Mouse (Mus musculus): ENCODE measurements around the gene Lrp8. TPM values are rescaled to one million over a fixed set of nuclear protein-coding genes. Genes with fewer than 3 reads are reported as not detected.

The Lrp8 gene
- total RNA-seq, 2 experiments from 2014 or later = 0.31 to 0.33 TPM

- intact Hi-C loops (cut with DNase I) = no loop called here
- Histone ChIP-seq H3K27ac (no peak overlapping the region), H3K4me3 (no peak overlapping the region)
- no peak for DNase-seq
- no peak for TF ChIP-seq CTCF (IDR thresholded peaks at IDR 0.05)
Measured at GRCm38 (mm10) chr4:107816459-107816858, 14.4 kb downstream of the Lrp8 start.

DNA sequence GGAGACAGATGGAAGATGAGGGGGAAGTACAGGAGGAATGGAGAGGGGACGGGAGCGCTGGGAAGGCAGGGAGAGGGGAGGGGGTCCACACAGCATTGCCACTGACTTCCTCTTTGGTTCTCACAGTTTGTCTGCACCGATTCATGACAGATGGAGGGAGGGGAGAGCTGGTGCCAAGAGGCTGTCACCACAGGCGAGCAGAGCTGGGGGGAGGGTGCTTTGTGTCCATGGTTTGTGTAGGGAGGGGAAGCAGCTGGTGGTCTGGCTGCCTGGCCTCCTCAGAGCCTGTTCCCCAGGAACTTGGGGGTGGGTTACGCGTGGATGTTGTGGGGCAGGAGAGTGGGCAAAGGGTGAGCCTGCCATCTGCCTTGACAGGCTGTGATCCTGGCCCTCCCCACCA, 15.4 kb downstream of the Lrp8 start:
- no peak for TF ChIP-seq CTCF (IDR thresholded peaks at IDR 0.05)
- H3K27ac ChIP-seq = no peak overlapping the region
- DNase-seq = no peak
- intact Hi-C loops (cut with DNase I) = no loop called here
- no peak overlapping the region for H3K4me3 ChIP-seq

GRCm38 (mm10) chr4:107819990-107820719, 18.1 kb downstream of the Lrp8 start:
- H3K4me3 ChIP-seq = no peak overlapping the region
- no peak for TF ChIP-seq CTCF (IDR thresholded peaks at IDR 0.05)
- DNase-seq = no peak
- intact Hi-C loops (cut with DNase I) = no loop called here
- H3K27ac ChIP-seq = no peak overlapping the region

- intact Hi-C loops (cut with DNase I) = no loop called here
- H3K27ac ChIP-seq = no peak overlapping the region
- DNase-seq = peak; percentile 74
Measured at GRCm38 (mm10) chr4:107820856-107821619, 19.0 kb downstream of the Lrp8 start.

GRCm38 (mm10) chr4:107822936-107823411, 20.9 kb downstream of the Lrp8 start:
- intact Hi-C loops (cut with DNase I) = no loop called here
- DNase-seq = no peak
- no peak overlapping the region for H3K4me3 ChIP-seq
- TF ChIP-seq CTCF (IDR thresholded peaks at IDR 0.05) = no peak
- no peak overlapping the region for H3K27ac ChIP-seq

More at GRCm38 (mm10) chr4:107820856-107821619, 19.0 kb downstream of the Lrp8 start:
- TF ChIP-seq CTCF (IDR thresholded peaks at IDR 0.05) = no peak
- H3K4me3 ChIP-seq = no peak overlapping the region

DNA sequence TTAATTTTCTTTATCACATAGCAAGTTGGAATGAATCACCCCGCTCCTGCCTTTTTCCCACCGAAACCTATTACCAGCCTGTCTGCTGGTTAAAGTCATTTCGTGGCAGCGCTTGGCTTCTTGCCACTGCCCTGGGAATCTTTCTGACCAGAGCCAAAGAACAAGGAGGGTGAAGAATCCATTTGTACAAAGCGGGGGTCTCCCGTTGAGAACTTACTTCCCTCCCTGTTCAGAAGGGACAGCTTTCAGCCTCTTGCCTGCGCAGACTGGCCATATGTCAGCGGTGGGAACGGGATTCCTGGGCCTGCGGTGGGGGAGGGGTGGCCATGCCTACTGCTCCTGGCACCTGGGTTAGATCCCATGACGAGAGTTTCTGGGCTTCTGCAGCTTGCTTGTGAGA, 21.4 kb downstream of the Lrp8 start:
- no peak for DNase-seq
- no peak for TF ChIP-seq CTCF (IDR thresholded peaks at IDR 0.05)
- Histone ChIP-seq H3K4me3 (no peak overlapping the region), H3K27ac (no peak overlapping the region)
- intact Hi-C loops (cut with DNase I) = no loop called here

DNA sequence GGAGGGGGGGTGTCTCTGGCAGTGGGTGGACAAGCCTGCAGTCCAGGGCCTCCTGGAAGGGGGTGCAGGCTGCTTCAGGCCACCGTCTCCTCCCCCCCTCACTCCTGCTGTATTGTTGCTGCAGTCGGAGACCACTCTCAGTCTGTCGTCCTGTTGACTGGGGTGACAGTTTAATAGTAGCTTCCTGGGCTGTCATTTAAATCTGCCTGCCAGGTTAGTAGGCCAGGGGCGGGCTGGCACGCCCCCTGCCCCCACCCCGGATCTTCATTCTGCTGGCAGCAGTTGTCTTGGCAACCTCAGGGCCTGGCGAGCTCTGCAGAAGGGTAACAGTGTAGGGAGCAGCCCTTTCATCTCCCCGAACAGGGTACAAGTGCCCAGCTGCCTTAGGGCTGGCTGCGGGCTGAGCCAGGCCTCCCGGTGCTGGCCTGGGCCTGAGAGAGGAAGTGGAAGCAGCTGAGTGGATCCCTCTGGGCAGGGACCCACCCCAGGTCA, 26.7 kb downstream of the Lrp8 start:
- DNase-seq = peak; percentile 64
- no peak for TF ChIP-seq CTCF (IDR thresholded peaks at IDR 0.05)
- intact Hi-C loops (cut with DNase I) = no loop called here
- Histone ChIP-seq H3K4me3 (no peak overlapping the region), H3K27ac (no peak overlapping the region)

GRCm38 (mm10) chr4:107829675-107830074, 27.6 kb downstream of the Lrp8 start:
- no peak for TF ChIP-seq CTCF (IDR thresholded peaks at IDR 0.05)
- Histone ChIP-seq H3K27ac (no peak overlapping the region), H3K4me3 (no peak overlapping the region)
- intact Hi-C loops (cut with DNase I) = no loop called here
- no peak for DNase-seq

- DNase-seq = no peak
- no peak overlapping the region for H3K4me3 ChIP-seq
- TF ChIP-seq CTCF (IDR thresholded peaks at IDR 0.05) = no peak
- no peak overlapping the region for H3K27ac ChIP-seq
- intact Hi-C loops (cut with DNase I) = no loop called here
Measured at GRCm38 (mm10) chr4:107830189-107830588, 28.1 kb downstream of the Lrp8 start.

DNA sequence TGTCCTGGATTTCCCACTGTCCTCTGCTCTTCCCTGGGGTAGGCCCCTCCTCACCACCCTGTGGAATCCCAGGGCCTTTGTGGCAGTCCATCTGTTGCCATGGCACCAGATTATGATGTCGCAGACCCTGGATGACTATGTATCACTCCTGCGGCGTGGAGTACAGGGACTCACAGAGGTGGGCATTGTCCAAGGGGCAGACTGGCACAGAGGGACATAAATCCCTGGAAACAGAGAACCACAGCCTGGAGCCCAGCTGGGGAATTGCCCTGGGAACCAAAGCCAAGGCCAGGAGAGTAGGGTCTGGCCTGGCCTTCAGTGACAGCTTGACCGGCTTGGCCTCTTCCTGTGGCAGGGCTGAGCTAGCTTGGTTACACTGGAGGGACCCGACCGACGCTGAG, 28.8 kb downstream of the Lrp8 start:
- intact Hi-C loops (cut with DNase I) = no loop called here
- DNase-seq = no peak
- no peak for TF ChIP-seq CTCF (IDR thresholded peaks at IDR 0.05)
- H3K27ac ChIP-seq = no peak overlapping the region
- no peak overlapping the region for H3K4me3 ChIP-seq

- no peak overlapping the region for H3K27ac ChIP-seq
- H3K4me3 ChIP-seq = no peak overlapping the region
- no peak for TF ChIP-seq CTCF (IDR thresholded peaks at IDR 0.05)
- no peak for DNase-seq
- intact Hi-C loops (cut with DNase I) = no loop called here
Measured at GRCm38 (mm10) chr4:107831678-107832077, 29.6 kb downstream of the Lrp8 start.

GRCm38 (mm10) chr4:107833525-107833924, 31.5 kb downstream of the Lrp8 start:
- Histone ChIP-seq H3K4me3 (no peak overlapping the region), H3K27ac (no peak overlapping the region)
- no peak for TF ChIP-seq CTCF (IDR thresholded peaks at IDR 0.05)
- intact Hi-C loops (cut with DNase I) = no loop called here
- DNase-seq = no peak

GRCm38 (mm10) chr4:107834643-107835314, 32.7 kb downstream of the Lrp8 start:
- TF ChIP-seq CTCF (IDR thresholded peaks at IDR 0.05) = no peak
- no peak for DNase-seq
- H3K4me3 ChIP-seq = no peak overlapping the region
- no peak overlapping the region for H3K27ac ChIP-seq
- intact Hi-C loops (cut with DNase I) = no loop called here
